Mouse (Mus musculus): ENCODE data around the gene Cadm2.

DNA sequence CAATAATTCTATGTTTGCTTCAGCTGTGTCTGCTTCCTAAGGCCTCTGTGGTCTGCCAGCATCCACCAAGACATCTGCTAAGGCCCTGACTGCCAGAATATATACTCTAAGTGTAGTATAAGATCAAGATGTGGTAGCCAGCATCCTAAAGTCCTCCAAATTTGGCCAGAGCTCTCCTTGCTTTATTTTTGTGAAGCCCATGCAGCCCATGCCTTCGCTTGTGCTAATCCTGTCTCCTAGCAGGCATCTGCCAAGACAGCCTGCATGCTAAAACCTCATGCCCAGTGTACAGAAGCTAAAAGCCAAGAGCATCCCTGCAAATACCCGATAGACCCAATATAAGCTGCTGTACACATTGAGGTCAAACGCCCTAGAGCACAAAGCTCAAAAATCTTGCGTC lies 22.9 kb upstream of the Cadm2 start:
- TF ChIP-seq CTCF (IDR thresholded peaks at IDR 0.05; ENCODE audit: control insufficient read depth, insufficient read depth, insufficient read length) (no peak), MAX (IDR thresholded peaks at IDR 0.05) (no peak), MYOG (IDR thresholded peaks at IDR 0.05; ENCODE audit: control insufficient read depth, extremely low read depth, insufficient read length) (no peak), CEBPB (IDR thresholded peaks at IDR 0.05; ENCODE audit: low read depth) (no peak), USF1 (IDR thresholded peaks at IDR 0.05; ENCODE audit: low read depth) (no peak), MYOD1 (IDR thresholded peaks at IDR 0.05; ENCODE audit: control insufficient read depth, insufficient read length, low read depth) (no peak)

Measured in C2C12 (cell line).